Mouse (Mus musculus): ENCODE results near the gene Rnaseh2a. TPM values are rescaled to one million over a fixed set of nuclear protein-coding genes. Genes with fewer than 3 reads are reported as not detected.

Rnaseh2a gene
- polyA plus RNA-seq, 1 experiment from 2014 or later = 122 TPM

DNA sequence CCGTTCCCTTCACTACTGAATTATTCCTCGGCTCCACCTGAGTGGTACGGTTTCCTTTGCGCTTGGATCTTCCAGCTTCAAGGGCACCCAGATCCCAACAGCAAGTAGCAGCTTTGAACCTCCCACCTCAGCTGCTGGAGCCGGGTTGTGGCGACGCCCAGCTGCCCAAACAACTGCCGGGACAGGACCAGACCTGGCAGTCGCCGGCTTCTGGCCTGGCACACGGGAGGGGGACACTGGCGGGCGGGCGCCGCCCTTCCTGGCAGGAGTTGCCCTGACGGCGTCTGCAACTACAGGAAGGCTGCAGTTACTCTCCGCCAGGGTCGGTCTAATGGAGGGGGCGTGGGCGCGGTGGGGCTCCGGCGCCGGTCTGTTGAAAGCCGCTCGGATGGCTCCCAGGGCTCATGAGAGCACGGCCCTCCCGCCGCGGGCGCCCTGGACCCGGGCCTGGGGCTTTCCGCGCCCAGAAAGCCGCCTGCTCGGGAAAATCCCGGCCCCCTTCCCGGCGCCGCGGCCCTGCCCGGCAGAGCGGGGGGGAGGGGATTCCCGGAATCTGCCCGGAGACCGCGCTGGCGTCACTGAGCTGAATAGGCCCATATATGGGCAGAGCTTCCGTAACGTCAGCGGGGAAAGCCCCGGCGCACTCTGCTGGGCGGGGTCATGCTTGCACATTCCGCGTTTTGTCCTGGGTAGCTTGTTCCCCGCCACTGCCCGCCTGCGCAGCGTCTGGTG lies 6.6 kb upstream of the Rnaseh2a start:
- peak; percentile 73 for ATAC-seq (ENCODE audit: insufficient number of reproducible peaks, insufficient read depth, low FRiP score, low TSS enrichment, low read depth)
- Histone ChIP-seq H3K36me3 (peaks cover 40% of the 10 kb centered on the region), H3K27me3 (peaks cover 30% of the 10 kb centered on the region), H3K9me3 (no peaks in the 10 kb centered on the region), H3K4me3 (replicated peaks) (peak overlapping the region; percentile 56), H3K4me2 (peak overlapping the region; percentile 99), H3K4me1 (replicated peaks) (peaks cover 59% of the 10 kb centered on the region), H3K9ac (replicated peaks) (peak overlapping the region; percentile 62), H3K27ac (peak overlapping the region; percentile 77)
- WGBS = under 1% methylated on average over 61 of the region's 61 CpGs

DNA sequence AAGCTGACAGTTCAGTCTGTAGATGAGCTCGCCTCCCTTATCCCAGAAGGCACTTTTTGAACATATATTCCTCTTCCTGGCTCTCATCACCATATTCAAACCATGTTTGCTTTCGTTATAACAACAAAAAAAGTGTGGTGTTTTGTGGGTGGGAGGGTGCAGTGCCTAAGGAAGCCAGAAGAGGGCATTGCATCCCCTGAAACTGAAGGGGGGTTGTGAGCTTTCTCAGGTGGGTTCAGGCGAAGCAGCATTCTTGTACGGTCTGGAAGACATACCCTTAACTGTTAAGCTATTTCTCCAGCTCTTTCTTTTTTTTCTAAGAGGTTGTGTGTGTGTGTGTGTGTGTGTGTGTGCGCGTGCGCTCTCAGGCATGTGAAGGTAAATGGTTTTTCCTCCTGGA lies 5.9 kb upstream of the Rnaseh2a start:
- 31% methylated on average over 7 of the region's 7 CpGs for WGBS
- peaks cover 30% of the 10 kb centered on the region for H3K27me3 ChIP-seq
- peak overlapping the region; percentile 56 for H3K4me3 ChIP-seq (replicated peaks)
- H3K9me3 ChIP-seq = no peaks in the 10 kb centered on the region
- peak overlapping the region; percentile 99 for H3K4me2 ChIP-seq
- no peak for ATAC-seq (ENCODE audit: insufficient number of reproducible peaks, insufficient read depth, low FRiP score, low TSS enrichment, low read depth)
- peaks cover 46% of the 10 kb centered on the region for H3K36me3 ChIP-seq
- no peak overlapping the region for H3K9ac ChIP-seq (replicated peaks)
- peaks cover 59% of the 10 kb centered on the region for H3K4me1 ChIP-seq (replicated peaks)
- no peak overlapping the region for H3K27ac ChIP-seq

DNA sequence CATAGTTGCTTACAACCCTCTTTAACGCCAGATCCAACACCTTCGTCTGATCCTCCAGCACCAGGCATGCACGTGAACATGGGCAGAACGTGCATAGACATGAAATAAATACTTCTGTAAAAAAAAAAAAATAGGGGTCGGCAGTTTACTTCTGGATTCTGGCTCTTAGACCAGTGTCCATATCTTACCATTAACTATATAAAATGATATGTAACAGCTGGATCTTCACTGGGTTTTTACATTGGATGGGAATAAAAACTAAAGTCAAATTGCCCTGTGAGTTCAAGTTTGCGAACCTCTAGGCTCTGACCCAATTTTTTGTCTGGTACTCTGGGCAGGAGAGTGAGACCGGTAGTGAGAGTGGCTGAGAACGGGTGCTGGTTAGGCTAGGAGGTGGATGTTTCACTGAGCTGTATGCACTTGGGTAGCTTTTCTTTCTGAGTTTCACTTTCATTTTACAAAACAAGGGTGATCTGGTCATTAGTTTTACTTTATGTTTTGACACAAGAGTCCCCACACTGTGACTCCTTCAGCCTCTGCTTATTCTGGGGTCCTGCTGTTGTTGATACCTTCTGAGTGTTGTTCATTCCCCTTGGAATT lies 5.1 kb upstream of the Rnaseh2a start:
- Histone ChIP-seq H3K4me3 (replicated peaks) (no peak overlapping the region), H3K9me3 (no peaks in the 10 kb centered on the region), H3K27me3 (peaks cover 30% of the 10 kb centered on the region), H3K36me3 (peaks cover 46% of the 10 kb centered on the region), H3K4me2 (no peak overlapping the region), H3K4me1 (replicated peaks) (peaks cover 53% of the 10 kb centered on the region), H3K27ac (no peak overlapping the region), H3K9ac (replicated peaks) (no peak overlapping the region)
- no peak for ATAC-seq (ENCODE audit: insufficient number of reproducible peaks, insufficient read depth, low FRiP score, low TSS enrichment, low read depth)
- 80% methylated on average over 8 of the region's 8 CpGs for WGBS

- H3K9ac ChIP-seq (replicated peaks) = no peak overlapping the region
- H3K9me3 ChIP-seq = no peaks in the 10 kb centered on the region
- no peak overlapping the region for H3K4me3 ChIP-seq (replicated peaks)
- 65% methylated on average over 4 of the region's 4 CpGs for WGBS
- no peak for ATAC-seq (ENCODE audit: insufficient number of reproducible peaks, insufficient read depth, low FRiP score, low TSS enrichment, low read depth)
- H3K27ac ChIP-seq = 0 out of 2 replicates have a peak overlapping the region, but pooled peaks have one; percentile 23
- peaks cover 23% of the 10 kb centered on the region for H3K27me3 ChIP-seq
- no peak overlapping the region for H3K4me2 ChIP-seq
- H3K4me1 ChIP-seq (replicated peaks) = peaks cover 46% of the 10 kb centered on the region
- H3K36me3 ChIP-seq = peaks cover 46% of the 10 kb centered on the region
These were observed 4.4 kb upstream of the Rnaseh2a start for GRCm38 (mm10) chr8:84973803-84974542.

- H3K9me3 ChIP-seq = no peaks in the 10 kb centered on the region
- peaks cover 43% of the 10 kb centered on the region for H3K4me1 ChIP-seq (replicated peaks)
- H3K27ac ChIP-seq = no peak overlapping the region
- no peak overlapping the region for H3K4me2 ChIP-seq
- ATAC-seq (ENCODE audit: insufficient number of reproducible peaks, insufficient read depth, low FRiP score, low TSS enrichment, low read depth) = no peak
- H3K9ac ChIP-seq (replicated peaks) = no peak overlapping the region
- 95% methylated on average over 1 of the region's 1 CpGs for WGBS
- peaks cover 16% of the 10 kb centered on the region for H3K27me3 ChIP-seq
- peaks cover 46% of the 10 kb centered on the region for H3K36me3 ChIP-seq
- no peak overlapping the region for H3K4me3 ChIP-seq (replicated peaks)
These were observed 3.5 kb upstream of the Rnaseh2a start for GRCm38 (mm10) chr8:84973079-84973478.

DNA sequence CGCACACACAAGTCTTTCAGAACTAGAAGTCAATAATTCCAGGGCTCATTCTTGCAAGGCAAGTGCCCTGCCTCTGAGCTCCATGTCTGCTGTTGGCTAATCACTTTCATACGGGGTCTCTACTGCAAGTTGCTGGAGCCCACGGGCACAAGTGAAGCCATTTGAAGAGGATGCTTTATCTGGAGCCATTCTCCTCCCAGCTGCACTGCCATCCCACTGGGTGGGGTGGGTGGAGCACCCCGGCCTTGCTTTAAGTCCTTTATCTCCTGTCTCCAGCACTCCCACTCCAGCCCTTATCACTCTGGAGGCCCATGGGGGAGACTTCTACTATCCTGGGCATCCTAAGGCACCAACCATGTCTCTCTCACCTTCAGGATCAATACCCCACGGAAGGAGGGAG lies 1.3 kb upstream of the Rnaseh2a start:
- 0 out of 2 replicates have a peak overlapping the region, but pooled peaks have one; percentile 35 for H3K27ac ChIP-seq
- H3K9ac ChIP-seq (replicated peaks) = peak overlapping the region; percentile 92
- ATAC-seq (ENCODE audit: insufficient number of reproducible peaks, insufficient read depth, low FRiP score, low TSS enrichment, low read depth) = no peak
- no peaks in the 10 kb centered on the region for H3K9me3 ChIP-seq
- peak overlapping the region; percentile 90 for H3K4me2 ChIP-seq
- H3K4me1 ChIP-seq (replicated peaks) = peaks cover 31% of the 10 kb centered on the region
- peaks cover 46% of the 10 kb centered on the region for H3K36me3 ChIP-seq
- peak overlapping the region; percentile 80 for H3K4me3 ChIP-seq (replicated peaks)
- WGBS = 68% methylated on average over 5 of the region's 5 CpGs
- H3K27me3 ChIP-seq = no peaks in the 10 kb centered on the region

DNA sequence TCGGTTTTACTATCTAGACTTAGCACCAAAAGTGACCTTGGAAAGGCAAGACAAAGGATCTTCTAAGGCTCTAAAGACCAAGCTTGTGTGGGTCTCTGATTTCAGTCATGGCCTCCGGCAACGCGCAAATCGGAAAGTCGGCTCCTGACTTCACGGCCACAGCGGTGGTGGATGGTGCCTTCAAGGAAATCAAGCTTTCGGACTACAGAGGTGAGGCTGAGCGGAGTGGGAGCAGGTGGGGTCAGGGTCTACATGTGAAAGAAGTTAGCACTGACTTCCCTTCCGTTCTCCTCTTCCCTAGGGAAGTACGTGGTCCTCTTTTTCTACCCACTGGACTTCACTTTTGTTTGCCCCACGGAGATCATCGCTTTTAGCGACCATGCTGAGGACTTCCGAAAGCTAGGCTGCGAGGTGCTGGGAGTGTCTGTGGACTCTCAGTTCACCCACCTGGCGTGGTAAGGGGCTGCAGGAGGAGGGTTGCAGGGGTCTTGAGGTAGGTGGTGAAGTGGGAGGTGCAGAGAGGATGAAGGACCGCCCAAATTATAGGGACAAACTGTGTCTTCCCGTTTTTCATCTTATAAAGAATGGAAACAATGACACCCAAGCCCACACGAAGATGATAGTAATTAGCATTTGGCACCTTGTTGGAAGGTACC lies 696 bp upstream of the Rnaseh2a start:
- Histone ChIP-seq H3K4me1 (replicated peaks) (peaks cover 26% of the 10 kb centered on the region), H3K27ac (peak overlapping the region; percentile 89), H3K4me2 (peak overlapping the region; percentile 90), H3K9me3 (no peaks in the 10 kb centered on the region), H3K9ac (replicated peaks) (peak overlapping the region; percentile 92), H3K36me3 (peaks cover 44% of the 10 kb centered on the region), H3K4me3 (replicated peaks) (peak overlapping the region; percentile 80), H3K27me3 (no peaks in the 10 kb centered on the region)
- ATAC-seq (ENCODE audit: insufficient number of reproducible peaks, insufficient read depth, low FRiP score, low TSS enrichment, low read depth) = no peak
- WGBS = 9% methylated on average over 21 of the region's 21 CpGs

DNA sequence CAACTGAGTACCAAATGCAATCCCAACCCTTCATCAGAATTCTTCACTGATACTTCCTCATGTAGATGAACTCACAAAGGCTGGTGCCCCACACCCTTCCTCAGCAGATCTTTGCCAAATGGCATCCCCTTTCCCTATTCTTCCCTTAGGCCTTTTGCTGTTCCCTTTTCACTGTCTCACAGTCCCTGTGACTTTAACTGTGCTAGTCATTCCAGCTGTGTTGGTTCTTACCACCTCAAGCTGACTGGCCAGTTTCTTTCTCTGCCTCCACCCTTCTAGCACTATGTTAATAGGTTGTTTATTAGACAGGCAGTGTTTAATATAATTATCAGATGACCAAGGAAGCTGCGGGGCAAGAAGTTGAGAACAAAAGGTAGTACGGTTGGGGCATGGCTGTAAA lies 917 bp downstream of the Rnaseh2a start:
- Histone ChIP-seq H3K27me3 (no peaks in the 10 kb centered on the region), H3K9ac (replicated peaks) (peak overlapping the region; percentile 92), H3K4me2 (peak overlapping the region; percentile 90), H3K4me3 (replicated peaks) (peak overlapping the region; percentile 80), H3K36me3 (peaks cover 31% of the 10 kb centered on the region), H3K4me1 (replicated peaks) (peaks cover 31% of the 10 kb centered on the region), H3K9me3 (no peaks in the 10 kb centered on the region), H3K27ac (peak overlapping the region; percentile 89)
- ATAC-seq (ENCODE audit: insufficient number of reproducible peaks, insufficient read depth, low FRiP score, low TSS enrichment, low read depth) = no peak
- 15% methylated on average over 2 of the region's 2 CpGs for WGBS

DNA sequence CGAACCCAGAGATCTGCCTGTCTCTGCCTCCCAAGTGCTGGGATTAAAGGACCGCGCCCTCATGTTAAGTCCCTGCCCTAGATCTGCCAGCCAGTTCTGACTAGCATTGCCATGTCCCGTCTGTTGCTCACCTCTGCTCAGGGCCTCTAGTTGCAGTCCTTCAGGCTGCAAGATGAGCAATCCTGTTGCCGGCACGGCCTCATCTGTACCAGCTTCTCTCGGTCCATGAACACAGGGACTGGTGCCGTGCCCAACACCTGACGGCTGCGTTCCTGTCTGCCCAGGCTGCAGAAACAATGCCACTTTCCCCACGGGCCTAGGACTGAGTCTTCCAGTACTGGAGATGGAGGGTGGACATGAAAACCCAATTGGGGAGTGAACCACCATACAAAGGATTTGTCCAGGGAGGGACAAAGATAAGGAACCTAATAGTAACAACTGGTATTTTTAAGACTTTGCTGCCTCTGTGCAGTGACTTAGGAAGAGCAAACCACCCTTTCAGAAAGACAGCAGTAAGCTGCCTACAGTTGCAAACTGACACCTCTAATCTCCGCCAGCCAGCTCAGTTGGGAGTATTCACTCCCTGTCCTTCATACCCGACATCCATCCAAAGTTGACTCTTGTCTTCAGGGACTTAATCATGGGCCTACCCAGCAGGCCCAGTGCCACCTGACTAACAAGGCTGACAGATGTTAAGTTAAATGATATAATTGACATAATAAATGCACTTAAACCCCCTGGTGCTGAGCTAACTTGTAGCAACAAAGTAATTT lies 1.8 kb downstream of the Rnaseh2a start:
- WGBS = 90% methylated on average over 13 of the region's 13 CpGs
- Histone ChIP-seq H3K27ac (no peak overlapping the region), H3K4me1 (replicated peaks) (peaks cover 31% of the 10 kb centered on the region), H3K4me3 (replicated peaks) (no peak overlapping the region), H3K9me3 (no peaks in the 10 kb centered on the region), H3K27me3 (no peaks in the 10 kb centered on the region), H3K9ac (replicated peaks) (peak overlapping the region; percentile 92; the same call in 1 of the 2 replicates), H3K4me2 (peak overlapping the region; percentile 90; the same call in 1 of the 2 replicates), H3K36me3 (peaks cover 25% of the 10 kb centered on the region)
- ATAC-seq (ENCODE audit: insufficient number of reproducible peaks, insufficient read depth, low FRiP score, low TSS enrichment, low read depth) = no peak

DNA sequence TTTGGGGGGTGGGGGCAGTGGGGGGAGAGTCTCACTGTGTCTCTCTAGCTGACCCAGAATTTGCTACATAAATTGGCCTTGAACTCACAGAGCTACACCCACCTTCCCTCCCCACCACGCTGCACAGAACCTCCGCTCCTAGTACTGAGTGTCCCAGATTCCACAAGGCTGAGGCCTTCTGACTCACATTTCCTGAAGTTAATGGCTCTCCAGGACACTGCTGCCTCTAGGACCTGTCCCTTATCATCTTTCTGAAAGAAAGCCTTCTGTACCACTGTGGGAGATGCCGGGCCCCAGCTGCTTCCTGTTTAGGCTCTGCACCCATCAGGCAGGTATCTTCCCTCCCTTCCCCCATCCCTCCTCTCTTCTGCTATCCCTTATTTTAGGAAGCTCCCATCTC lies 3.0 kb downstream of the Rnaseh2a start:
- 58% methylated on average over 3 of the region's 3 CpGs for WGBS
- no peak for ATAC-seq (ENCODE audit: insufficient number of reproducible peaks, insufficient read depth, low FRiP score, low TSS enrichment, low read depth)
- H3K9me3 ChIP-seq = no peaks in the 10 kb centered on the region
- H3K9ac ChIP-seq (replicated peaks) = peak overlapping the region; percentile 66; the same call in 1 of the 2 replicates
- H3K4me1 ChIP-seq (replicated peaks) = peaks cover 31% of the 10 kb centered on the region
- H3K4me3 ChIP-seq (replicated peaks) = peak overlapping the region; percentile 66
- no peaks in the 10 kb centered on the region for H3K27me3 ChIP-seq
- peaks cover 25% of the 10 kb centered on the region for H3K36me3 ChIP-seq
- no peak overlapping the region for H3K27ac ChIP-seq
- peak overlapping the region; percentile 72 for H3K4me2 ChIP-seq

All from limb, embryonic 12.5 days (tissue).